Mouse (Mus musculus): Measurements from ENCODE around the gene Arhgef28.

GRCm38 (mm10) chr13:98140626-98141025 is 65.6 kb downstream of the Arhgef28 start:
- TF ChIP-seq CTCF (IDR thresholded peaks at IDR 0.05; ENCODE audit: low read depth, low read length) (no peak), GATA1 (IDR thresholded peaks at IDR 0.05; ENCODE audit: borderline replicate concordance, low read length) (no peak)
